Comparison of ENCODE assay signal across 32 mouse cellular contexts in genomic region chr16:96381435-96381834, GRCm38 (mm10).
"Had no signal": no experiment of that assay in that cellular context is flagged by ENCODE, and none has a peak within 500 bp of the region (broad histone marks: within the 10 kb centered on the region; RNA-seq: fewer than 3 reads in every experiment).

No protein-coding gene starts in this region.

- H3K4me3 ChIP-seq: left cerebral cortex, adult 2 months; limb, embryonic 10.5 days; limb, embryonic 12.5 days; limb, embryonic 13.5 days; limb, embryonic 15.5 days; liver, embryonic 12.5 days; liver, embryonic 13.5 days; liver, embryonic 15.5 days; lung, embryonic 15.5 days; megakaryocyte, embryonic 14.5 days; midbrain, embryonic 10.5 days; midbrain, embryonic 12.5 days; midbrain, embryonic 13.5 days; midbrain, embryonic 15.5 days; myocyte had no signal

- H3K4me1 ChIP-seq: limb, embryonic 12.5 days; limb, embryonic 15.5 days; liver, embryonic 12.5 days; liver, embryonic 13.5 days; liver, embryonic 15.5 days; megakaryocyte, embryonic 14.5 days; midbrain, embryonic 13.5 days; midbrain, embryonic 15.5 days had no signal

- H3K36me3 ChIP-seq: limb, embryonic 10.5 days; limb, embryonic 12.5 days; limb, embryonic 13.5 days; limb, embryonic 15.5 days; liver, embryonic 12.5 days; liver, embryonic 13.5 days; liver, embryonic 15.5 days; lung, embryonic 15.5 days; midbrain, embryonic 10.5 days; midbrain, embryonic 12.5 days; midbrain, embryonic 13.5 days; midbrain, embryonic 15.5 days had no signal

- DNase-seq: left cerebral cortex, postnatal 4 days; liver; liver, embryonic 13.5 days; liver, postnatal 0 days; lung, adult 18-20 months; lung, adult 2 months; lung, embryonic 14.5 days; lung, postnatal 10 days; lung, postnatal 14 days; lung, postnatal 36 days; lung, postnatal 4 days; midbrain, embryonic 14.5 days had no signal

- H3K4me2 ChIP-seq: limb, embryonic 12.5 days; limb, embryonic 13.5 days; limb, embryonic 15.5 days; liver, embryonic 11.5 days; liver, embryonic 12.5 days; liver, embryonic 13.5 days; liver, embryonic 15.5 days; lung, embryonic 14.5 days; lung, embryonic 15.5 days; midbrain, embryonic 11.5 days; midbrain, embryonic 12.5 days; midbrain, embryonic 13.5 days; midbrain, embryonic 15.5 days had no signal

- ATAC-seq: liver, embryonic 12.5 days; liver, postnatal 0 days; lung, postnatal 0 days; midbrain, embryonic 13.5 days; midbrain, embryonic 15.5 days; midbrain, embryonic 16.5 days had no signal

- H3K9ac ChIP-seq: limb, embryonic 12.5 days; limb, embryonic 13.5 days; limb, embryonic 15.5 days; liver, embryonic 12.5 days; liver, embryonic 13.5 days; liver, embryonic 14.5 days; liver, embryonic 15.5 days; liver, postnatal 0 days; lung, embryonic 14.5 days; lung, embryonic 15.5 days; midbrain, embryonic 12.5 days; midbrain, embryonic 13.5 days; midbrain, embryonic 15.5 days had no signal

- H3K9me3 ChIP-seq: limb, embryonic 10.5 days; limb, embryonic 13.5 days; limb, embryonic 15.5 days; liver, embryonic 12.5 days; liver, embryonic 13.5 days; liver, embryonic 15.5 days; lung, embryonic 15.5 days; midbrain, embryonic 10.5 days; midbrain, embryonic 12.5 days; midbrain, embryonic 13.5 days; midbrain, embryonic 15.5 days had no signal

- H3K27ac ChIP-seq: left cerebral cortex, adult 2 months; limb, embryonic 10.5 days; limb, embryonic 12.5 days; limb, embryonic 13.5 days; limb, embryonic 15.5 days; liver, embryonic 12.5 days; liver, embryonic 13.5 days; liver, embryonic 14.5 days; liver, embryonic 15.5 days; lung, embryonic 15.5 days; macrophage; midbrain, embryonic 10.5 days; midbrain, embryonic 12.5 days; midbrain, embryonic 13.5 days; midbrain, embryonic 15.5 days had no signal

- H3K27me3 ChIP-seq: limb, embryonic 12.5 days; limb, embryonic 13.5 days; limb, embryonic 15.5 days; liver, embryonic 12.5 days; liver, embryonic 13.5 days; liver, embryonic 15.5 days; lung, embryonic 15.5 days; midbrain, embryonic 12.5 days; midbrain, embryonic 13.5 days; midbrain, embryonic 15.5 days had no signal
